Mouse (Mus musculus): ENCODE measurements at regions not wholly inside any gene's neighbourhood (a gene's known extent, or its start where the extent isn't known, plus 50 kb on each side); places are given as distances from the start of the nearest gene placed in this dataset.

GRCm38 (mm10) chr16:21054772-21055171 lies 99.0 kb downstream of the Teddm3 start:
- no peak for TF ChIP-seq CTCF (IDR thresholded peaks at IDR 0.05; ENCODE audit: low read depth)
- no peak for TF ChIP-seq EP300 (IDR thresholded peaks at IDR 0.05; ENCODE audit: low read depth)

Measured in liver, embryonic 14.5 days (tissue).